ENCODE assay signal across 8 mouse cellular contexts in the genomic region with DNA sequence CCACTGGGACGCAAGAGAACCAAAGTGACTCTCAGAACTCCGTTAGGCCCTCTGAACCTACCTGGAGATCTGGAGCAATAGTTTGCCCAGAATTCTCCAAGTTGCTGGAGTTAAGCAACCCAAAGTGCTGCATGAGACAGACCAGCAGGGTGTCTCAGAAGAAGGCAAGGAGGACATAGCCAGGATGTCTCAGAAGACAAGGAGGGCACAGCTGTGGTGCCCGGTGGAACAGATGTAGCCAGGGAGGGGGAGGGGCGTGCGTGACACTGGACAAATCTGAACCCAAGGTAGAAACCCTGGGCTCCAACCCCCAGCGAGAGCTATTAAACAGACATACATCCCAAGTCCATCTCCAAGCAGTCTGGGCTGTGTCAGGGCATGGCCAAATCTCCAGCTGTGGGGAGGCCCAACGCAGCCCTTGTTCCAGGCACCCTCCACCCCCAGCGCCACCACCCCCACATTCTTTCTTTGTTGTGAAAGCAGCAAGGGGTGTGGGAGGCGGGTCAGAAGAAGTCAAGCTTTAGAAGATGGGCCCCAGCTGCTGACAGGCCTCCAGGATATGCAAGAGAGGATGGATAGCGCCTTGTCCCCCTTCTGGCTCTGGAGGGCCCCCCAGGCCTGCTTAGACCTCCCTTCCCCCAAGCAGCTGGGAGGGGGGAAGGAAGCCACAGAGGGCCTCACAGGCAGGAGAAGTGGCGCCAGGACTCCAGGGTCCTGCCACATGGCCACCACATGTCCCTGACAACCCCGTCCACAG. TPM values are rescaled to one million over a fixed set of nuclear protein-coding genes. Genes with fewer than 3 reads are reported as not detected.
DNase-seq lines count a peak whose midpoint lies in the region; ATAC-seq and TF ChIP-seq lines count a peak whose summit lies in the region.

No protein-coding gene starts in this region.

- no peaks in the 10 kb centered on the region for H3K27me3 ChIP-seq in heart, embryonic 11.5 days (ENCODE audit: control insufficient read depth, insufficient read depth, low read length)
- H3K27me3 ChIP-seq in kidney, embryonic 14.5 days (ENCODE audit: control insufficient read depth, insufficient read depth, low read length): no peaks in the 10 kb centered on the region
- H3K27me3 ChIP-seq in stomach, embryonic 15.5 days (replicated peaks): no peaks in the 10 kb centered on the region

- H3K4me1 ChIP-seq in heart, embryonic 11.5 days (ENCODE audit: control insufficient read depth, insufficient read depth, low read length): peaks cover 42% of the 10 kb centered on the region
- peaks cover 52% of the 10 kb centered on the region for H3K4me1 ChIP-seq in kidney, embryonic 14.5 days (ENCODE audit: control insufficient read depth, insufficient read depth, low read length)
- H3K4me1 ChIP-seq in stomach, embryonic 15.5 days: peaks cover 47% of the 10 kb centered on the region

- H3K9me3 ChIP-seq in heart, embryonic 11.5 days (replicated peaks; ENCODE audit: control insufficient read depth, low read length): no peaks in the 10 kb centered on the region
- H3K9me3 ChIP-seq in kidney, embryonic 14.5 days (ENCODE audit: control insufficient read depth, low read length): no peaks in the 10 kb centered on the region
- no peaks in the 10 kb centered on the region for H3K9me3 ChIP-seq in stomach, embryonic 15.5 days

- peak overlapping the region; percentile 84 for H3K4me2 ChIP-seq in heart, embryonic 11.5 days
- H3K4me2 ChIP-seq in kidney, embryonic 14.5 days (replicated peaks; ENCODE audit: low read depth, low read length): peak overlapping the region; percentile 79
- peak overlapping the region; percentile 71 for H3K4me2 ChIP-seq in stomach, embryonic 15.5 days

- no peaks in the 10 kb centered on the region; the same call in none of the 2 replicates for H3K36me3 ChIP-seq in heart, embryonic 11.5 days (ENCODE audit: control insufficient read depth, insufficient read depth, low read length)
- peaks cover 9% of the 10 kb centered on the region; the same call in 1 of the 2 replicates for H3K36me3 ChIP-seq in kidney, embryonic 14.5 days (ENCODE audit: control insufficient read depth, insufficient read depth, low read length)
- peaks cover 13% of the 10 kb centered on the region for H3K36me3 ChIP-seq in stomach, embryonic 15.5 days

- TF ChIP-seq POLR2A in brain, embryonic 14.5 days (IDR thresholded peaks at IDR 0.05; ENCODE audit: borderline replicate concordance, extremely low read depth, insufficient read depth, insufficient read length, poor library complexity, severe bottlenecking): no peak

- peak overlapping the region; percentile 95 for H3K4me3 ChIP-seq in heart, embryonic 11.5 days (ENCODE audit: low read depth, low read length)
- H3K4me3 ChIP-seq in kidney, embryonic 14.5 days (ENCODE audit: low read length): peak overlapping the region; percentile 81
- H3K4me3 ChIP-seq in stomach, embryonic 15.5 days (replicated peaks): peak overlapping the region; percentile 89

- ATAC-seq in heart, embryonic 11.5 days (replicated peaks; ENCODE audit: insufficient number of reproducible peaks, low FRiP score, low TSS enrichment): peak; percentile 55
- ATAC-seq in kidney, embryonic 14.5 days (ENCODE audit: low FRiP score, low TSS enrichment): peak; percentile 90
- peak; percentile 82 for ATAC-seq in stomach, embryonic 15.5 days (ENCODE audit: insufficient read depth, low FRiP score, low read depth)

- DNase-seq in ES-CJ7 (ENCODE audit: low read depth, low spot score): peak; percentile 79
- peak; percentile 41 for DNase-seq in brain, embryonic 14.5 days (ENCODE audit: low read depth)
- peak; percentile 93 for DNase-seq in lung, postnatal 10 days
- DNase-seq in urinary bladder, adult 2 months (ENCODE audit: low spot score): no peak
- DNase-seq in layer of hippocampus, adult 18-20 months (ENCODE audit: low spot score in 2 of 2): no peak

- no peak for TF ChIP-seq CTCF in brain, embryonic 14.5 days (IDR thresholded peaks at IDR 0.05; ENCODE audit: borderline replicate concordance, extremely low read depth, insufficient read depth, insufficient read length)

- peak overlapping the region; percentile 98 for H3K27ac ChIP-seq in heart, embryonic 11.5 days (ENCODE audit: low read depth, low read length)
- peak overlapping the region; percentile 97 for H3K27ac ChIP-seq in kidney, embryonic 14.5 days (ENCODE audit: low read depth, low read length)
- H3K27ac ChIP-seq in stomach, embryonic 15.5 days: peak overlapping the region; percentile 96

- H3K9ac ChIP-seq in heart, embryonic 11.5 days (ENCODE audit: low read depth, low read length): peak overlapping the region; percentile 99
- H3K9ac ChIP-seq in kidney, embryonic 14.5 days (ENCODE audit: low read depth, low read length): peak overlapping the region; percentile 96
- H3K9ac ChIP-seq in stomach, embryonic 15.5 days: peak overlapping the region; percentile 19; the same call in 1 of the 2 replicates

- WGBS in heart, embryonic 11.5 days (ENCODE audit: insufficient replicate concordance): 3% methylated on average over 12 of the region's 12 CpGs
- 7% methylated on average over 12 of the region's 12 CpGs for WGBS in kidney, embryonic 14.5 days
- WGBS in stomach, embryonic 15.5 days: 7% methylated on average over 12 of the region's 12 CpGs

RNA-seq across cellular contexts. Expression of a gene that starts 0.6 kb away (rescaled TPM):
- 22.9 and 38.7 TPM in 2 replicates for polyA plus RNA-seq in brain, embryonic 14.5 days (2012; rRNA removed)
- 18.8 and 22.8 TPM in 2 replicates for polyA plus RNA-seq in heart, embryonic 11.5 days (2014; fragmentation: Nextera tagmentation; extraction: Ambion mirVana)
- polyA plus RNA-seq in kidney, embryonic 14.5 days (2014; fragmentation: Nextera tagmentation; extraction: Ambion mirVana): 58.5 and 64.1 TPM in 2 replicates
- 87.6 and 89.8 TPM in 2 replicates for polyA plus RNA-seq in stomach, embryonic 15.5 days (2015; fragmentation: Nextera tagmentation; extraction: Ambion mirVana)
- polyA plus RNA-seq in urinary bladder, adult 2 months (2012; rRNA removed): 14.9 and 21.1 TPM in 2 replicates
- 1 to 10 TPM; 8.0 to 9.0 TPM for total RNA-seq in layer of hippocampus, adult 18-20 months (2021)

RNA-seq across cellular contexts. Expression of a gene that starts 16.0 kb away (rescaled TPM):
- 30.0 and 34.5 TPM in 2 replicates for polyA plus RNA-seq in brain, embryonic 14.5 days (2012; rRNA removed)
- polyA plus RNA-seq in heart, embryonic 11.5 days (2014; fragmentation: Nextera tagmentation; extraction: Ambion mirVana): 16.5 and 18.0 TPM in 2 replicates
- 22.0 and 31.5 TPM in 2 replicates for polyA plus RNA-seq in kidney, embryonic 14.5 days (2014; fragmentation: Nextera tagmentation; extraction: Ambion mirVana)
- polyA plus RNA-seq in stomach, embryonic 15.5 days (2015; fragmentation: Nextera tagmentation; extraction: Ambion mirVana): 38.4 and 41.4 TPM in 2 replicates
- 16.5 and 21.6 TPM in 2 replicates for polyA plus RNA-seq in urinary bladder, adult 2 months (2012; rRNA removed)
- total RNA-seq in layer of hippocampus, adult 18-20 months (2021): 10 to 100 TPM; 22.4 to 22.6 TPM

RNA-seq across cellular contexts. Expression of a gene that starts 16.2 kb away (rescaled TPM):
- polyA plus RNA-seq in brain, embryonic 14.5 days (2012; rRNA removed): 47.2 and 53.1 TPM in 2 replicates
- polyA plus RNA-seq in heart, embryonic 11.5 days (2014; fragmentation: Nextera tagmentation; extraction: Ambion mirVana): 110 and 119 TPM in 2 replicates
- 121 and 141 TPM in 2 replicates for polyA plus RNA-seq in kidney, embryonic 14.5 days (2014; fragmentation: Nextera tagmentation; extraction: Ambion mirVana)
- polyA plus RNA-seq in stomach, embryonic 15.5 days (2015; fragmentation: Nextera tagmentation; extraction: Ambion mirVana): 112 and 126 TPM in 2 replicates
- 49.8 and 54.6 TPM in 2 replicates for polyA plus RNA-seq in urinary bladder, adult 2 months (2012; rRNA removed)
- total RNA-seq in layer of hippocampus, adult 18-20 months (2021): 10 to 100 TPM; 53.1 to 60.7 TPM

RNA-seq across cellular contexts. Expression of a gene that starts 20.3 kb away (rescaled TPM):
- polyA plus RNA-seq in brain, embryonic 14.5 days (2012; rRNA removed): 69.4 and 88.5 TPM in 2 replicates
- polyA plus RNA-seq in heart, embryonic 11.5 days (2014; fragmentation: Nextera tagmentation; extraction: Ambion mirVana): 33.6 and 36.2 TPM in 2 replicates
- 40.7 and 42.6 TPM in 2 replicates for polyA plus RNA-seq in kidney, embryonic 14.5 days (2014; fragmentation: Nextera tagmentation; extraction: Ambion mirVana)
- 42.9 and 49.5 TPM in 2 replicates for polyA plus RNA-seq in stomach, embryonic 15.5 days (2015; fragmentation: Nextera tagmentation; extraction: Ambion mirVana)
- 23.5 and 29.9 TPM in 2 replicates for polyA plus RNA-seq in urinary bladder, adult 2 months (2012; rRNA removed)
- 10 to 100 TPM; 18.9 to 20.2 TPM for total RNA-seq in layer of hippocampus, adult 18-20 months (2021)

RNA-seq across cellular contexts. Expression of a gene that starts 44.3 kb away (rescaled TPM):
- polyA plus RNA-seq in brain, embryonic 14.5 days (2012; rRNA removed): 36.7 and 37.2 TPM in 2 replicates
- 37.0 and 40.8 TPM in 2 replicates for polyA plus RNA-seq in heart, embryonic 11.5 days (2014; fragmentation: Nextera tagmentation; extraction: Ambion mirVana)
- polyA plus RNA-seq in kidney, embryonic 14.5 days (2014; fragmentation: Nextera tagmentation; extraction: Ambion mirVana): 54.0 and 66.5 TPM in 2 replicates
- polyA plus RNA-seq in stomach, embryonic 15.5 days (2015; fragmentation: Nextera tagmentation; extraction: Ambion mirVana): 53.2 and 57.2 TPM in 2 replicates
- 37.1 and 44.6 TPM in 2 replicates for polyA plus RNA-seq in urinary bladder, adult 2 months (2012; rRNA removed)
- 10 to 100 TPM; 17.2 to 19.7 TPM for total RNA-seq in layer of hippocampus, adult 18-20 months (2021)

Comparison
In these comparisons a context has a peak if more than half of its experiments do, and no peak if none do; other contexts are left out.
1. DNase-seq: peak in ES-CJ7 (single experiment), brain, embryonic 14.5 days (single experiment) and lung, postnatal 10 days (single experiment); none in urinary bladder, adult 2 months (single experiment) and layer of hippocampus, adult 18-20 months (0 of 2).
2. H3K9ac ChIP-seq: peak in every context shown above with its lines; median percentile 99 in heart, embryonic 11.5 days; 96 in kidney, embryonic 14.5 days; 19 in stomach, embryonic 15.5 days.
3. Peak in every context shown above with its lines, with median percentiles within 50 percentile points of each other: ATAC-seq, H3K27ac ChIP-seq, H3K4me2 ChIP-seq and H3K4me3 ChIP-seq.